22 mouse cellular contexts compared by ENCODE assay signal in the genomic region with DNA sequence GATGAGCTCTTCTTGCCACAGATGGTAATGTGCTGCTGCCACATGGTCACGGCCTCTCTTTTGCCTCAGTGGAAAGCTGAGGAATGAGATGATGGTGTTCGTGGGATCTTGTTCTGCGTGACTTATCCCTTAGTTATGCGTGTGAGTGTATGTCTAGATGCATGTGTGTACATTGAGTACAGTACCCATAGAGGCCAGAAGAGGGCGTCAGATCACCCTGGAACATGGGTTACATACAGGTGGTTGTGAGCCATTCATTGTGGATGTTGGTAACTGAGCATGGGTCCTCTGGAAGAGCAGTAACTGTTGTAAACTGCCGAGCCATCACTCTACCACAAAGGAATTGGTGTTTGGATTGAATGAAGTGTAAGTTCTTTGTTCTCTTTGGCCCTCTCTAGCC.
DNase-seq lines count a peak whose midpoint lies in the region; ATAC-seq and TF ChIP-seq lines count a peak whose summit lies in the region.
"Had no signal": no experiment of that assay in that cellular context is flagged by ENCODE, and none has a peak within 500 bp of the region (broad histone marks: within the 10 kb centered on the region; RNA-seq: fewer than 3 reads in every experiment).

No protein-coding gene starts in this region.

- no peaks in the 10 kb centered on the region for H3K9me3 ChIP-seq in intestine, postnatal 0 days (ENCODE audit: control insufficient read depth)
- H3K9me3 ChIP-seq in intestine, embryonic 15.5 days, result no peaks in the 10 kb centered on the region
- H3K9me3 ChIP-seq in lung, embryonic 14.5 days (ENCODE audit: low read depth, low read length), result no peaks in the 10 kb centered on the region
- H3K9me3 ChIP-seq: embryonic facial prominence, embryonic 13.5 days; kidney, embryonic 15.5 days; midbrain, embryonic 10.5 days; neural tube, embryonic 13.5 days had no signal

- H3K27me3 ChIP-seq in intestine, postnatal 0 days (replicated peaks; ENCODE audit: control insufficient read depth, insufficient read depth, low read length), result no peaks in the 10 kb centered on the region
- no peaks in the 10 kb centered on the region for H3K27me3 ChIP-seq in intestine, embryonic 15.5 days (replicated peaks)
- no peaks in the 10 kb centered on the region for H3K27me3 ChIP-seq in lung, embryonic 14.5 days (ENCODE audit: insufficient read depth, low read length)
- H3K27me3 ChIP-seq in splenic B cell, adult 2 months (ENCODE audit: control insufficient read depth, insufficient read depth, low read length, poor library complexity, severe bottlenecking), result no peaks in the 10 kb centered on the region
- H3K27me3 ChIP-seq: embryonic facial prominence, embryonic 13.5 days; kidney, embryonic 15.5 days; neural tube, embryonic 13.5 days; Patski had no signal

- H3K9ac ChIP-seq in intestine, postnatal 0 days (ENCODE audit: low read depth, low read length), result no peak overlapping the region
- H3K9ac ChIP-seq in intestine, embryonic 15.5 days, result no peak overlapping the region
- no peak overlapping the region for H3K9ac ChIP-seq in lung, embryonic 14.5 days
- H3K9ac ChIP-seq: embryonic facial prominence, embryonic 13.5 days; kidney, embryonic 15.5 days; neural tube, embryonic 13.5 days had no signal

- no peaks in the 10 kb centered on the region for H3K36me3 ChIP-seq in intestine, postnatal 0 days (ENCODE audit: control insufficient read depth, insufficient read depth)
- H3K36me3 ChIP-seq in intestine, embryonic 15.5 days, result no peaks in the 10 kb centered on the region
- H3K36me3 ChIP-seq in lung, embryonic 14.5 days (ENCODE audit: insufficient read depth), result no peaks in the 10 kb centered on the region
- H3K36me3 ChIP-seq in splenic B cell, adult 2 months (ENCODE audit: control insufficient read depth, insufficient read depth, low read length, poor library complexity, severe bottlenecking), result no peaks in the 10 kb centered on the region; the same call in 1 of the 2 replicates
- H3K36me3 ChIP-seq: embryonic facial prominence, embryonic 13.5 days; kidney, embryonic 15.5 days; midbrain, embryonic 10.5 days; neural tube, embryonic 13.5 days had no signal

- H3K27ac ChIP-seq in intestine, postnatal 0 days (ENCODE audit: low read depth, low read length), result no peak overlapping the region
- H3K27ac ChIP-seq in intestine, embryonic 15.5 days, result no peak overlapping the region
- H3K27ac ChIP-seq in lung, embryonic 14.5 days (ENCODE audit: low read depth), result no peak overlapping the region
- H3K27ac ChIP-seq: embryonic facial prominence, embryonic 13.5 days; kidney, embryonic 15.5 days; macrophage; midbrain, embryonic 10.5 days; neural tube, embryonic 13.5 days had no signal

- peak; percentile 54 for DNase-seq in CD4-positive, CD25-positive, alpha-beta regulatory T cell, adult 2 months (ENCODE audit: low read depth, low spot score)
- no peak for DNase-seq in lung, embryonic 14.5 days
- no peak for DNase-seq in lung, postnatal 36 days
- DNase-seq in splenic B cell, adult 2 months (ENCODE audit: low read depth, low spot score), result peak; percentile 44
- DNase-seq in thymus, postnatal 4 days, result no peak
- DNase-seq: adrenal gland, postnatal 10 days; cerebellum, postnatal 14 days; layer of hippocampus, postnatal 36 days; lung, adult 18-20 months; thymus, adult 18-20 months had no signal

- peak; percentile 45 for TF ChIP-seq CTCF in intestine, postnatal 0 days (IDR thresholded peaks at IDR 0.05; ENCODE audit: low read depth)
- peak; percentile 45 for TF ChIP-seq CTCF in lung, embryonic 14.5 days (IDR thresholded peaks at IDR 0.05; ENCODE audit: low read depth)

- ATAC-seq in CD4-positive, CD25-positive, alpha-beta regulatory T cell, adult 4 months, result no peak
- ATAC-seq in intestine, postnatal 0 days, result no peak
- ATAC-seq in intestine, embryonic 15.5 days, result no peak
- no peak for ATAC-seq in lung, embryonic 14.5 days (ENCODE audit: insufficient read depth)
- ATAC-seq: activated CD4-positive, CD25-positive, alpha-beta regulatory T cell, adult 4 months; hindbrain, embryonic 16.5 days; Patski had no signal

- H3K4me3 ChIP-seq in intestine, postnatal 0 days (ENCODE audit: low read depth, low read length), result no peak overlapping the region
- no peak overlapping the region for H3K4me3 ChIP-seq in intestine, embryonic 15.5 days (replicated peaks)
- no peak overlapping the region for H3K4me3 ChIP-seq in lung, embryonic 14.5 days (ENCODE audit: low read depth, low read length)
- H3K4me3 ChIP-seq: embryonic facial prominence, embryonic 13.5 days; kidney, embryonic 15.5 days; midbrain, embryonic 10.5 days; neural tube, embryonic 13.5 days had no signal

- no peaks in the 10 kb centered on the region for H3K4me1 ChIP-seq in intestine, postnatal 0 days (replicated peaks; ENCODE audit: control insufficient read depth, insufficient read depth, low read length)
- peaks cover 18% of the 10 kb centered on the region for H3K4me1 ChIP-seq in intestine, embryonic 15.5 days (replicated peaks)
- peaks cover 14% of the 10 kb centered on the region; the same call in 1 of the 2 replicates for H3K4me1 ChIP-seq in lung, embryonic 14.5 days (ENCODE audit: insufficient read depth)
- H3K4me1 ChIP-seq: midbrain, embryonic 10.5 days had no signal

- 87% methylated on average over 6 of the region's 6 CpGs for WGBS in intestine, postnatal 0 days
- WGBS in intestine, embryonic 15.5 days, result 89% methylated on average over 6 of the region's 6 CpGs
- 82% methylated on average over 6 of the region's 6 CpGs for WGBS in lung, embryonic 14.5 days

- no peak overlapping the region for H3K4me2 ChIP-seq in intestine, postnatal 0 days (replicated peaks; ENCODE audit: low read depth)
- no peak overlapping the region for H3K4me2 ChIP-seq in intestine, embryonic 15.5 days (replicated peaks)
- H3K4me2 ChIP-seq in lung, embryonic 14.5 days, result no peak overlapping the region
- H3K4me2 ChIP-seq: embryonic facial prominence, embryonic 13.5 days; heart, embryonic 11.5 days; kidney, embryonic 15.5 days; neural tube, embryonic 13.5 days had no signal

Comparison
In these comparisons a context has a peak if more than half of its experiments do, and no peak if none do; other contexts are left out.
1. DNase-seq: peak in CD4-positive, CD25-positive, alpha-beta regulatory T cell, adult 2 months (single experiment) and splenic B cell, adult 2 months (single experiment); none in lung, embryonic 14.5 days (single experiment), lung, postnatal 36 days (single experiment) and thymus, postnatal 4 days (single experiment).